9 mouse cellular contexts compared by ENCODE assay signal in the genomic region with DNA sequence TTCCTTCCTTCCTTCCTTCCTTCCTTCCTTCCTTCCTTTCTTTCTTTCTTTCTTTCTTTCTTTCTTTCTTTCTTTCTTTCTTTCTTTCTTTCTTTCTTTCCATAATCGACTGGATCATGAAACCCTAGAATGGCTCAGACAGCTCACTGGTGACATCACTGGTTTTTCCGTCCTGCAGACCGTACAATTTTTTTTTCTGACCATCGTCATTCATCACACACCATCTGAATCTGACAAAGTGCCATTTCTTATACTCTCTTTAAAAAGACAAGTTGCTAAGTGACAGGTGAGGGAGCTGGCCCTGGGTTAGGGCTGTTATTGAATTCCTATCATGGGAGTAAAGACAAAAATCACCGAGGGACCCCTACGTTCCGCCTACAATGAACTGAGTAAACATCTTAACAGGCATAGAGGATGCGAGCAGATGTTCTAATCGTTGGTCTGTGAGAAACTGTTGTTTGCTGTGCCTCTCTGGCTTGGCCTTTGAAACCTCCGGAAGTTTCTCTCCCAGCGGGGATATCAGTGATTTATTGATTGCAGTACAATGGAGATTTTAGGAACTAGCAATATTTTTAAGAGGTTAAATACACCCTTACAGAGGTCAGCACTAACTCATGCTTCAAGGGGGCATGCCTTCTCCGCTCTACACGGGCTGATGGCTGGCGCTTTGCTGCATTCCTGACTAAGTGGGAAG.
A peak's percentile ranks its signal among the peaks of the same experiment; 100 is the strongest.
DNase-seq lines count a peak whose midpoint lies in the region; ATAC-seq and TF ChIP-seq lines count a peak whose summit lies in the region.
"Had no signal": no experiment of that assay in that cellular context is flagged by ENCODE, and none has a peak within 500 bp of the region (broad histone marks: within the 10 kb centered on the region; RNA-seq: fewer than 3 reads in every experiment).

No protein-coding gene starts in this region.

- no peak for TF ChIP-seq CTCF in midbrain, postnatal 0 days (IDR thresholded peaks at IDR 0.05)
- no peak for TF ChIP-seq CTCF in kidney, postnatal 0 days (IDR thresholded peaks at IDR 0.05; ENCODE audit: low read depth)

- whole genome bisulfite sequencing in midbrain, embryonic 10.5 days, result 41% methylated on average over 14 of the region's 14 CpGs
- WGBS in midbrain, postnatal 0 days, result 27% methylated on average over 14 of the region's 14 CpGs
- 19% methylated on average over 14 of the region's 14 CpGs for WGBS in embryonic facial prominence, embryonic 14.5 days
- 14% methylated on average over 14 of the region's 14 CpGs for WGBS in kidney, postnatal 0 days
- 20% methylated on average over 14 of the region's 14 CpGs for WGBS in stomach, embryonic 15.5 days

- no peak overlapping the region for H3K4me2 ChIP-seq in midbrain, postnatal 0 days (ENCODE audit: low read depth, low read length, poor library complexity, severe bottlenecking)
- H3K4me2 ChIP-seq in embryonic facial prominence, embryonic 14.5 days (ENCODE audit: low read depth, low read length), result 0 out of 2 replicates have a peak overlapping the region, but pooled peaks have one; percentile 23
- H3K4me2 ChIP-seq in kidney, postnatal 0 days (ENCODE audit: low read length), result peak overlapping the region; percentile 23; the same call in 1 of the 2 replicates
- H3K4me2 ChIP-seq in stomach, embryonic 15.5 days, result peak overlapping the region; percentile 5; the same call in 1 of the 2 replicates
- H3K4me2 ChIP-seq: embryonic facial prominence, embryonic 15.5 days had no signal

- H3K4me1 ChIP-seq in midbrain, embryonic 10.5 days, result peaks cover 21% of the 10 kb centered on the region
- no peaks in the 10 kb centered on the region for H3K4me1 ChIP-seq in midbrain, postnatal 0 days (ENCODE audit: insufficient read depth, low read length)
- peaks cover 11% of the 10 kb centered on the region for H3K4me1 ChIP-seq in embryonic facial prominence, embryonic 14.5 days (ENCODE audit: control insufficient read depth, insufficient read depth, low read length)
- H3K4me1 ChIP-seq in kidney, postnatal 0 days (replicated peaks; ENCODE audit: insufficient read depth, low read length), result peaks cover 15% of the 10 kb centered on the region; the same call in 1 of the 2 replicates
- 0 out of 2 replicates have a peak, but pooled peaks cover 5% of the 10 kb centered on the region for H3K4me1 ChIP-seq in stomach, embryonic 15.5 days

- H3K9me3 ChIP-seq in midbrain, embryonic 10.5 days (replicated peaks), result no peaks in the 10 kb centered on the region
- H3K9me3 ChIP-seq in midbrain, postnatal 0 days (ENCODE audit: low read length), result no peaks in the 10 kb centered on the region
- H3K9me3 ChIP-seq in embryonic facial prominence, embryonic 14.5 days (ENCODE audit: control insufficient read depth, low read length), result no peaks in the 10 kb centered on the region
- H3K9me3 ChIP-seq in kidney, postnatal 0 days (replicated peaks; ENCODE audit: low read length), result no peaks in the 10 kb centered on the region
- no peaks in the 10 kb centered on the region for H3K9me3 ChIP-seq in stomach, embryonic 15.5 days
- H3K9me3 ChIP-seq: embryonic facial prominence, embryonic 15.5 days had no signal

- peak; percentile 20 for DNase-seq in midbrain, embryonic 10.5 days (ENCODE audit: low spot score)
- DNase-seq in midbrain, postnatal 0 days (ENCODE audit: low spot score), result no peak
- peak; percentile 72 for DNase-seq in embryonic facial prominence, embryonic 14.5 days (ENCODE audit: low spot score)
- peak; percentile 94 for DNase-seq in kidney, postnatal 0 days (ENCODE audit: low spot score)
- no peak for DNase-seq in layer of hippocampus, adult 11-12 months (ENCODE audit: low spot score)
- no peak for DNase-seq in layer of hippocampus, adult 9-11 months
- DNase-seq: right cerebral cortex, postnatal 25 days had no signal

- no peak overlapping the region for H3K9ac ChIP-seq in midbrain, postnatal 0 days (replicated peaks; ENCODE audit: low read length, poor library complexity, severe bottlenecking)
- no peak overlapping the region for H3K9ac ChIP-seq in embryonic facial prominence, embryonic 14.5 days (ENCODE audit: low read depth, low read length)
- no peak overlapping the region for H3K9ac ChIP-seq in kidney, postnatal 0 days (ENCODE audit: low read depth, low read length)
- H3K9ac ChIP-seq in stomach, embryonic 15.5 days, result no peak overlapping the region
- H3K9ac ChIP-seq: embryonic facial prominence, embryonic 15.5 days had no signal

- ATAC-seq in midbrain, postnatal 0 days (ENCODE audit: low FRiP score), result no peak
- peak; percentile 74 for ATAC-seq in embryonic facial prominence, embryonic 14.5 days (ENCODE audit: low read depth)
- peak; percentile 63; the same call in 1 of the 2 replicates for ATAC-seq in kidney, postnatal 0 days (replicated peaks; ENCODE audit: low FRiP score, low read depth)
- ATAC-seq in stomach, embryonic 15.5 days (ENCODE audit: insufficient read depth, low FRiP score, low read depth), result no peak; the same call in 1 of the 2 replicates

- H3K36me3 ChIP-seq in midbrain, embryonic 10.5 days, result no peaks in the 10 kb centered on the region
- H3K36me3 ChIP-seq in midbrain, postnatal 0 days (ENCODE audit: insufficient read depth, low read length), result no peaks in the 10 kb centered on the region
- H3K36me3 ChIP-seq in embryonic facial prominence, embryonic 14.5 days (ENCODE audit: control insufficient read depth, insufficient read depth, low read length), result no peaks in the 10 kb centered on the region
- no peaks in the 10 kb centered on the region for H3K36me3 ChIP-seq in kidney, postnatal 0 days (ENCODE audit: insufficient read depth, low read length)
- no peaks in the 10 kb centered on the region for H3K36me3 ChIP-seq in stomach, embryonic 15.5 days
- H3K36me3 ChIP-seq: embryonic facial prominence, embryonic 15.5 days had no signal

- H3K4me3 ChIP-seq in midbrain, embryonic 10.5 days, result no peak overlapping the region
- no peak overlapping the region for H3K4me3 ChIP-seq in midbrain, postnatal 0 days (ENCODE audit: low read depth, low read length)
- H3K4me3 ChIP-seq in embryonic facial prominence, embryonic 14.5 days (ENCODE audit: low read depth, low read length), result no peak overlapping the region
- H3K4me3 ChIP-seq in kidney, postnatal 0 days (replicated peaks; ENCODE audit: low read depth, low read length), result no peak overlapping the region
- H3K4me3 ChIP-seq in stomach, embryonic 15.5 days (replicated peaks), result no peak overlapping the region
- H3K4me3 ChIP-seq: embryonic facial prominence, embryonic 15.5 days had no signal

- H3K27me3 ChIP-seq in midbrain, embryonic 10.5 days (ENCODE audit: low read depth, poor library complexity, severe bottlenecking), result peaks cover 33% of the 10 kb centered on the region
- no peaks in the 10 kb centered on the region for H3K27me3 ChIP-seq in midbrain, postnatal 0 days (ENCODE audit: insufficient read depth, low read length)
- H3K27me3 ChIP-seq in embryonic facial prominence, embryonic 14.5 days (replicated peaks; ENCODE audit: control insufficient read depth, insufficient read depth, low read length), result no peaks in the 10 kb centered on the region
- no peaks in the 10 kb centered on the region for H3K27me3 ChIP-seq in kidney, postnatal 0 days (ENCODE audit: insufficient read depth, low read length)
- H3K27me3 ChIP-seq in stomach, embryonic 15.5 days (replicated peaks), result no peaks in the 10 kb centered on the region
- H3K27me3 ChIP-seq: embryonic facial prominence, embryonic 15.5 days had no signal

- peak overlapping the region; percentile 28; the same call in 1 of the 2 replicates for H3K27ac ChIP-seq in midbrain, embryonic 10.5 days (replicated peaks)
- no peak overlapping the region for H3K27ac ChIP-seq in midbrain, postnatal 0 days (ENCODE audit: low read depth, low read length)
- H3K27ac ChIP-seq in embryonic facial prominence, embryonic 14.5 days (replicated peaks; ENCODE audit: low read depth, low read length), result no peak overlapping the region; the same call in 1 of the 2 replicates
- H3K27ac ChIP-seq in kidney, postnatal 0 days, result peak overlapping the region; percentile 75
- H3K27ac ChIP-seq in stomach, embryonic 15.5 days, result 0 out of 2 replicates have a peak overlapping the region, but pooled peaks have one; percentile 31
- H3K27ac ChIP-seq: embryonic facial prominence, embryonic 15.5 days had no signal

Comparison
In these comparisons a context has a peak if more than half of its experiments do, and no peak if none do; other contexts are left out.
1. DNase-seq: peak in midbrain, embryonic 10.5 days (single experiment), embryonic facial prominence, embryonic 14.5 days (single experiment) and kidney, postnatal 0 days (single experiment); none in midbrain, postnatal 0 days (single experiment), layer of hippocampus, adult 11-12 months (single experiment) and layer of hippocampus, adult 9-11 months (single experiment).
2. H3K27ac ChIP-seq: peak in midbrain, embryonic 10.5 days (single experiment), kidney, postnatal 0 days (single experiment) and stomach, embryonic 15.5 days (single experiment); none in midbrain, postnatal 0 days (single experiment) and embryonic facial prominence, embryonic 14.5 days (single experiment).
3. ATAC-seq: peak in embryonic facial prominence, embryonic 14.5 days (single experiment) and kidney, postnatal 0 days (single experiment); none in midbrain, postnatal 0 days (single experiment) and stomach, embryonic 15.5 days (single experiment).